Mouse (Mus musculus) liver, embryonic 14.5 days (tissue): Measurements from ENCODE around the gene Med26.

Experiments used
- CTCF ChIP-seq: IDR thresholded peaks from 2 replicates; pipeline ENCODE4 v1.5.1; 2016; ENCODE audit warnings: antibody characterized with exemption, low read depth, control low read depth
- EP300 ChIP-seq: IDR thresholded peaks from 2 replicates; pipeline ENCODE4 v1.6.1; 2016; ENCODE audit warnings: antibody characterized with exemption, low read depth

DNA sequence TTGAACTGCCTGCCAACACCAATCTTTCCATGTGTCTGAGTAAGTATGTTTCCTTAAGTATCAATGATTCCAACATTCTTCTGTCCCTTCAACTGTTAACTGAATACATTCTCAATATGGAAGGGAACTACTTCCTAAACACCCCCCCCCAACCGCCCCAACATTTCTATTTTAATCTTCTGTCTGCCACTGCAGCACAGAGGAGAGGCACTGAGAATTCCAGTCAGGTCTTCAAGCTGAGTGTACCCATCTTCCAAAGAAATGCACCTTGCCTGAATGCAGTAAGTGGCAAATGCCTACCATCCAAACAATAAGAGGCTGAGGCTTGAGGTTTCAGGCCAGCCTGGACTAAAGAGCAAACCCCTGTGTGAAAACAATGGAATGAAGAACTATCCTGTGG lies 16.0 kb downstream of the Med26 start:
- TF ChIP-seq CTCF (no peak), EP300 (no peak)
